Mouse (Mus musculus) megakaryocyte-erythroid progenitor cell, adult 5-6 weeks (primary cell): ENCODE data around the gene Gdf1. TPM values are rescaled to one million over a fixed set of nuclear protein-coding genes. Genes with fewer than 3 reads are reported as not detected.

Experiments
- ATAC-seq: replicated peaks from 2 replicates; pipeline ENCODE4 v1.8.0; 2016; ENCODE audit warnings: mild to moderate bottlenecking, inconsistent platforms; ENCODE audit not compliant: severe bottlenecking, poor library complexity, low FRiP score, low TSS enrichment
- total RNA-seq, 2 experiments: library from RNA; stranded (forward) in 1 of 2; stranded (reverse) in 1 of 2; fragments of 200-1000, 215-1000 nt in 1 of 2; fragments of >200 nt in 1 of 2; fragmentation: Nextera tagmentation in 1 of 2; gene quantifications; 2 replicates each; pipeline ENCODE4 v1.2.3; 2014 to 2017

The Gdf1 gene
- total RNA-seq, 2 experiments from 2014 or later: not detected

- ATAC-seq: no peak
Measured at GRCm38 (mm10) chr8:70354004-70354403, 24.4 kb downstream of the Gdf1 start.

GRCm38 (mm10) chr8:70356111-70356510, 26.5 kb downstream of the Gdf1 start:
- peak; percentile 61 for ATAC-seq

GRCm38 (mm10) chr8:70359411-70359810, 29.8 kb downstream of the Gdf1 start:
- no peak for ATAC-seq

- ATAC-seq: peak; percentile 67; the same call in 1 of the 2 replicates
Measured at GRCm38 (mm10) chr8:70360769-70361168, 31.2 kb downstream of the Gdf1 start.

GRCm38 (mm10) chr8:70361484-70362032, 31.9 kb downstream of the Gdf1 start:
- ATAC-seq: no peak

GRCm38 (mm10) chr8:70364066-70364465, 34.4 kb downstream of the Gdf1 start:
- ATAC-seq: no peak

- no peak for ATAC-seq
Measured at GRCm38 (mm10) chr8:70366588-70366987, 37.0 kb downstream of the Gdf1 start.

GRCm38 (mm10) chr8:70370476-70370875, 40.9 kb downstream of the Gdf1 start:
- no peak for ATAC-seq

- no peak for ATAC-seq
Measured at GRCm38 (mm10) chr8:70371951-70372350, 42.3 kb downstream of the Gdf1 start.

- no peak for ATAC-seq
Measured at GRCm38 (mm10) chr8:70373397-70374317, 44.0 kb downstream of the Gdf1 start, which contains the start of gene Comp. Comp (plus strand) TSS chr8:70373558.

- peak; percentile 56 for ATAC-seq
Measured at GRCm38 (mm10) chr8:70374318-70374927, 44.8 kb downstream of the Gdf1 start.

GRCm38 (mm10) chr8:70375212-70375859, 45.7 kb downstream of the Gdf1 start:
- no peak for ATAC-seq

GRCm38 (mm10) chr8:70376275-70376741, 46.7 kb downstream of the Gdf1 start:
- no peak for ATAC-seq

GRCm38 (mm10) chr8:70377049-70377448, 47.4 kb downstream of the Gdf1 start:
- no peak for ATAC-seq

GRCm38 (mm10) chr8:70380069-70380468, 50.5 kb downstream of the Gdf1 start:
- ATAC-seq: no peak

Other genes with a start within 250 kb of the Gdf1 start
- gene Hapln4, start 246.4 kb upstream of the Gdf1 start, total RNA-seq (2014; fragmentation: Nextera tagmentation): not detected in 2 replicates
- gene Hapln4, start 246.4 kb upstream of the Gdf1 start, total RNA-seq (2017): not detected in 2 replicates
- gene Ncan, start 208.9 kb upstream of the Gdf1 start, total RNA-seq (2014; fragmentation: Nextera tagmentation): not detected in 2 replicates
- not detected in 2 replicates for gene Ncan, start 208.9 kb upstream of the Gdf1 start, total RNA-seq (2017)
- 41.3 and 47.8 TPM in 2 replicates for gene Nr2c2ap, start 198.5 kb upstream of the Gdf1 start, total RNA-seq (2014; fragmentation: Nextera tagmentation)
- gene Nr2c2ap, start 198.5 kb upstream of the Gdf1 start, total RNA-seq (2017): 6.7 and 16.3 TPM in 2 replicates
- 5.6 and 10.7 TPM in 2 replicates for gene Rfxank, start 190.7 kb upstream of the Gdf1 start, total RNA-seq (2014; fragmentation: Nextera tagmentation)
- gene Rfxank, start 190.7 kb upstream of the Gdf1 start, total RNA-seq (2017): 9.1 and 18.3 TPM in 2 replicates
- gene Borcs8, start 190.3 kb upstream of the Gdf1 start, total RNA-seq (2014; fragmentation: Nextera tagmentation): 50.6 and 63.7 TPM in 2 replicates
- 28.6 and 44.9 TPM in 2 replicates for gene Borcs8, start 190.3 kb upstream of the Gdf1 start, total RNA-seq (2017)
- 0.46 and 0.92 TPM in 2 replicates for gene Mef2b, start 190.1 kb upstream of the Gdf1 start, total RNA-seq (2014; fragmentation: Nextera tagmentation)
- not detected in 2 replicates for gene Mef2b, start 190.1 kb upstream of the Gdf1 start, total RNA-seq (2017)
- gene Tmem161a, start 157.5 kb upstream of the Gdf1 start, total RNA-seq (2014; fragmentation: Nextera tagmentation): 40.0 and 40.9 TPM in 2 replicates
- 12.2 and 18.0 TPM in 2 replicates for gene Tmem161a, start 157.5 kb upstream of the Gdf1 start, total RNA-seq (2017)
- gene Slc25a42, start 117.5 kb upstream of the Gdf1 start, total RNA-seq (2014; fragmentation: Nextera tagmentation): 31.8 and 36.6 TPM in 2 replicates
- gene Slc25a42, start 117.5 kb upstream of the Gdf1 start, total RNA-seq (2017): 3.2 and 5.5 TPM in 2 replicates
- 95.2 and 99.2 TPM in 2 replicates for gene Sugp2, start 95.6 kb upstream of the Gdf1 start, total RNA-seq (2014; fragmentation: Nextera tagmentation)
- gene Sugp2, start 95.6 kb upstream of the Gdf1 start, total RNA-seq (2017): 32.2 and 67.3 TPM in 2 replicates
- 20.1 and 29.8 TPM in 2 replicates for gene Armc6, start 95.4 kb upstream of the Gdf1 start, total RNA-seq (2014; fragmentation: Nextera tagmentation)
- gene Armc6, start 95.4 kb upstream of the Gdf1 start, total RNA-seq (2017): 4.4 and 8.7 TPM in 2 replicates
- 5.5 and 9.6 TPM in 2 replicates for gene Homer3, start 47.0 kb upstream of the Gdf1 start, total RNA-seq (2014; fragmentation: Nextera tagmentation)
- 0.56 and 8.0 TPM in 2 replicates for gene Homer3, start 47.0 kb upstream of the Gdf1 start, total RNA-seq (2017)
- 50.3 and 54.2 TPM in 2 replicates for gene Ddx49, start 27.3 kb upstream of the Gdf1 start, total RNA-seq (2014; fragmentation: Nextera tagmentation)
- 116 and 154 TPM in 2 replicates for gene Ddx49, start 27.3 kb upstream of the Gdf1 start, total RNA-seq (2017)
- 127 and 153 TPM in 2 replicates for gene Cope, start 27.3 kb upstream of the Gdf1 start, total RNA-seq (2014; fragmentation: Nextera tagmentation)
- gene Cope, start 27.3 kb upstream of the Gdf1 start, total RNA-seq (2017): 56.3 and 64.1 TPM in 2 replicates
- gene Cers1, start 14.0 kb upstream of the Gdf1 start, total RNA-seq (2014; fragmentation: Nextera tagmentation): not detected in 2 replicates
- not detected in 2 replicates for gene Cers1, start 14.0 kb upstream of the Gdf1 start, total RNA-seq (2017)
- 44.1 and 46.9 TPM in 2 replicates for gene Upf1, start 23.5 kb downstream of the Gdf1 start, total RNA-seq (2014; fragmentation: Nextera tagmentation)
- gene Upf1, start 23.5 kb downstream of the Gdf1 start, total RNA-seq (2017): 26.7 and 46.7 TPM in 2 replicates
- gene Comp, start 43.7 kb downstream of the Gdf1 start, total RNA-seq (2014; fragmentation: Nextera tagmentation): 0.15 and 1.2 TPM in 2 replicates
- gene Comp, start 43.7 kb downstream of the Gdf1 start, total RNA-seq (2017): 2.3 TPM in 1 of 2 replicates, not detected in the other
- gene Crtc1, start 109.8 kb downstream of the Gdf1 start, total RNA-seq (2014; fragmentation: Nextera tagmentation): 15.6 and 21.7 TPM in 2 replicates
- gene Crtc1, start 109.8 kb downstream of the Gdf1 start, total RNA-seq (2017): 1.1 and 1.3 TPM in 2 replicates
- gene Klhl26, start 147.2 kb downstream of the Gdf1 start, total RNA-seq (2014; fragmentation: Nextera tagmentation): 8.4 and 9.5 TPM in 2 replicates
- gene Klhl26, start 147.2 kb downstream of the Gdf1 start, total RNA-seq (2017): 6.0 and 8.2 TPM in 2 replicates
- gene Tmem59l, start 157.5 kb downstream of the Gdf1 start, total RNA-seq (2014; fragmentation: Nextera tagmentation): not detected in 2 replicates
- gene Tmem59l, start 157.5 kb downstream of the Gdf1 start, total RNA-seq (2017): not detected in 2 replicates
- 0.30 and 2.3 TPM in 2 replicates for gene Crlf1, start 163.3 kb downstream of the Gdf1 start, total RNA-seq (2014; fragmentation: Nextera tagmentation)
- not detected in 2 replicates for gene Crlf1, start 163.3 kb downstream of the Gdf1 start, total RNA-seq (2017)
- gene Rex1bd, start 176.9 kb downstream of the Gdf1 start, total RNA-seq (2014; fragmentation: Nextera tagmentation): 53.5 and 57.0 TPM in 2 replicates
- gene Rex1bd, start 176.9 kb downstream of the Gdf1 start, total RNA-seq (2017): 25.8 and 48.7 TPM in 2 replicates
- 2,751 and 3,393 TPM in 2 replicates for gene Uba52, start 181.0 kb downstream of the Gdf1 start, total RNA-seq (2014; fragmentation: Nextera tagmentation)
- gene Uba52, start 181.0 kb downstream of the Gdf1 start, total RNA-seq (2017): 4,463 and 5,230 TPM in 2 replicates
- gene Fkbp8, start 197.9 kb downstream of the Gdf1 start, total RNA-seq (2014; fragmentation: Nextera tagmentation): 140 and 265 TPM in 2 replicates
- gene Fkbp8, start 197.9 kb downstream of the Gdf1 start, total RNA-seq (2017): 172 and 176 TPM in 2 replicates
- gene Kxd1, start 198.1 kb downstream of the Gdf1 start, total RNA-seq (2014; fragmentation: Nextera tagmentation): 78.1 and 81.8 TPM in 2 replicates
- gene Kxd1, start 198.1 kb downstream of the Gdf1 start, total RNA-seq (2017): 65.5 and 93.7 TPM in 2 replicates
- gene Ell, start 209.6 kb downstream of the Gdf1 start, total RNA-seq (2014; fragmentation: Nextera tagmentation): 14.7 and 22.0 TPM in 2 replicates
- 7.9 and 10.7 TPM in 2 replicates for gene Ell, start 209.6 kb downstream of the Gdf1 start, total RNA-seq (2017)